Mouse (Mus musculus): ENCODE measurements around the gene Kcnab3. TPM values are rescaled to one million over a fixed set of nuclear protein-coding genes. Genes with fewer than 3 reads are reported as not detected.

Gene Kcnab3
- polyA plus RNA-seq (2015; fragmentation: Nextera tagmentation; extraction: Ambion mirVana): 0.18 and 0.35 TPM in 2 replicates

DNA sequence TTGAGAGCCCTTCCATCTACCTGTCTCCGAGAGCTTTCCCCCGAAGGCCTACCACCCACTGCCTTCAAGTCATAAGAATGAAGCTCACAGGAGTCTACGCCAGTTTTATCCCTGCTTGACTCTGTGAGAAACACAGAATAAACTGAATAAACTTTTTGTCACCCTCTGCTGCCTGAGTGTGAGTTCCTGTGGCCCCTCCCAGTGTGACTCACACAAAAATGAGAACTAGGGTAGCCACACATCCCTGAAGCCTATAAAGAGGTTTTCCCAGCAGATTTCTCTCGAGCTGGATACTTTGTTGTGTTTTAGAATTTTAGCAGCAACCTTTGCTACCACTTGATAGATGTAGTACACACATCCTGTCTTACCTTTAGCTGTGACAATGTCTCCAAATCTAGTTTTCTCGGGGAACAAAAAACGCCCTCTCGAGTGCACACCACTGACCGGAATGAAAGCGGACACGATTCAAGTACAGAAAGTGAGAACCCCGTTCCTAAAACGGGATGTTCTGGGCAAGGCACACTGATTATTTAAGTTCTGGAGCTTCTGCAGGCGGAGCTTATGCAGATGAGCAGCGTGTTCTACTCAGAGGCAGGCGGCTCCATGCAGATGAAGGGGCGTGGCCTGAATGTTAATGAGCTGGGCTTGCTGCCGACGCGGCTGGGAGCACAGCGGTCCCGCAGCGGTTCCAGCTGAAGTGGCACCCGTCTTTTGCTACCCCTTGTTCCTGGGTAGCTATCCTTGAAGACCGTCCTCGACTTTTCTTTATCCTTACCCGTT is at the start of gene Kcnab3:
TSS of gene Kcnab3 (plus strand) at position 631 of the 780 bp plus-strand sequence.

DNA sequence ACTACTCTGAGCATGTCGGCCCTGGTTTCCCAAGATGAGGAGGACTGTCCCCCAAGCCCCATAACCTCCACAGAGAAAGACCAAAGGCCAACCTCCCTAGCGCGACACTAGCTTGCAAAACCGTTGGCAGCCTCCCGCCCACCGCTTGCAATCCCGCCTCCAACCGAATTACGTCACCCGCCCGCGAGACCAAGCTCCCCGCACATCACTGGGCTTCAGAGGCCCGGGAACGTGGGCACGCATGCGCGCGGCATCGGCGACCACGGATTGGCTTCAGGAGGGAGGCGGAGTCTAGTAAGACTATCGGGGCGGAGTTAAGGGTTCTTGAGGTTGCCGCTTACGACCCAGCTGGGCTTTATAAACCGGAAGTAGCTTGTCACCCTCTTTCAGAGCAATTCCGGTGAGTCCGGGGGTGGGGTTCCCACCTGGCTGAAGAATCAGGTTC is 2.4 kb upstream of the Kcnab3 start, which contains the start of the genes Cntrob and Trappc1:
TSS of gene Cntrob (minus strand) at position 109 of the 445 bp plus-strand sequence.
TSS of gene Trappc1 (plus strand) at position 314 of the 445 bp plus-strand sequence.

DNA sequence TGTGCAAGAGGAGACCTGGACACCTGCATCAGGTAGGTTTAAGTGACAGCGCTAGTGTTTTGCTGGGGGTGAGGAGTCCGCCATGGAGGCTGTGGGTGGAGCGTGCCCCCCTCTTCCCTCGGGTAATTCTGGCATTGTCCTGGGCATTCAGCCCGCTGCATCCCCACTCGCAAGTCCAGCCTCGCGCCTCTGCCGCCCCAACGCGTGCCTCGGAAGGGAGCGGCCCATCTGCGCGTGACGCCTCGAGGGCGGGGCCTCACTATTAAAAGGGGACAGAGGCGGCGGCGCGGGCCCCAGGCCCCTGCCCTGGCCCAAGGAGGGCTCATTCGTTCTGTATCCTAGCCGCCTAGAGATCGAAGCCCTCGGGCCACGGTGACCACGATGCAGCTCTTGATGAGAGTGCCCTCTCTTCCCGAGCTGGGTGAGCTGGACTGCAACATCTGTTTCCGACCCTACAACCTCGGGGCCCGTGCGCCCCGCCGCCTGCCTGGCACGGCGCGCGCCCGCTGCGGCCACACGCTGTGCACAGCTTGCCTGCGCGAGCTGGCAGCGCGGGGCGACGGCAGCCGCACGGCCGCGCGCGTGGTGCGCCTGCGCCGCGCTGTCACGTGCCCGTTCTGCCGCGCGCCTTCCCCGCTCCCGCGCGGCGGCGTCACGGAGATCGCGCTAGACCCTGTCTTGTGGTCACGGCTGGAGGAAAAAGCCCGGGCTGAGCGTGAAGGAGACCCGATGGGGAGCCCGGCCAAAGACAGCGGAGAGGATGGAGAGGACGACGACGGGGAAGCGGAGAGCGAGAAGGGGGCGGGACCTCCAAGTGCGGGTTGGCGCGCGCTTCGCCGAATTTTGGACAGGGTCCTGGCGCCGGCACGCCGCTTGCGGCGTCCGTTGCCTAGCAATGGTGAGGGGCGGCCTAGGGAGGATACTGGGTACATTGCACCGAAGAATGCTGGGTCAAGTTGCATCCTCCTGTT is 14.4 kb downstream of the Kcnab3 start, which contains the start of gene Rnf227:
TSS of gene Rnf227 (plus strand) at position 301 of the 971 bp plus-strand sequence.

DNA sequence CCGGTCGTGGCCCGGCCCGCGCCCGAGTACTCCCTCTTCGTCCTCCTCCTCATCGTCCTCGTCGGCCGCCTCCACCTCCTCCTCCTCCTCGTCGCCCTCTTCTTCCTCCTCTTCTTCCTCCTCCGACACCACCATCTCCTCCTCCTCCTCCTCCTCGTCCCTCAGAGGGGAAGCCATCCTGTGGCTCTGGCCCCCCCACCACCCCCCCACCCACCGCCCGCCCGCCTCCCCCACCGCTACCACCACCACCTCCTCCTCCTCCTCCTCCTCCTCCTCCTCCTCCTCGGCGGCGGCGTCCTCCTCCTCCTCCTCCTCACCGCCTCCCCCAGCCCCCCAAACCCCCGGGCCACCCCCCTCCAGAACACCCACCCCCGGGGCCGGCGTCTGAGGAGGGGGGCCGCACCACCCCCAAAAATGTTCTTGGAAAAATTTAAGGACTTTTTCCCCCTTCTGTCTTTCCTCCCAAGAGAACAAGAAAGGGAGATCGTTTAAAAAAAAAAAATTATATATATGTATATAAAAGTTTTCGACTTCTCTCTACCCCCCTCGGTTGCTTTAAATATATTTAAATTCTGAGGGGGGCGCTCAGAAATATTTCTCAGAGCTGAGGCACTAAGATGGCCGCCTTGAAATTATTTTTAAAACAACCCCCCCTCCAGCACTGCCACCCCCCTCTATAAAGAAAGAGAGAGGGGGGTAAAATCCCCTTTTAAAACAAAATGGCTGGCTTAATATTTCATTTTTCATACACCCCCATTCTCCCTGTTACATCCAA is 43.3 kb downstream of the Kcnab3 start, which contains the start of gene Chd3:
TSS of gene Chd3 (minus strand) at position 192 of the 775 bp plus-strand sequence.

Other genes with a start within 250 kb of the Kcnab3 start
- gene Vamp2, start 237.8 kb upstream of the Kcnab3 start, polyA plus RNA-seq (2015; fragmentation: Nextera tagmentation; extraction: Ambion mirVana): 67.9 and 70.2 TPM in 2 replicates
- 11.1 and 16.8 TPM in 2 replicates for gene Per1, start 231.0 kb upstream of the Kcnab3 start, polyA plus RNA-seq (2015; fragmentation: Nextera tagmentation; extraction: Ambion mirVana)
- gene Hes7, start 205.9 kb upstream of the Kcnab3 start, polyA plus RNA-seq (2015; fragmentation: Nextera tagmentation; extraction: Ambion mirVana): 0.26 TPM in 1 of 2 replicates, not detected in the other
- gene 9130213A22Rik, start 203.7 kb upstream of the Kcnab3 start, polyA plus RNA-seq (2015; fragmentation: Nextera tagmentation; extraction: Ambion mirVana): 0.12 and 0.56 TPM in 2 replicates
- 1.1 TPM in 1 of 2 replicates, not detected in the other for gene Aloxe3, start 200.4 kb upstream of the Kcnab3 start, polyA plus RNA-seq (2015; fragmentation: Nextera tagmentation; extraction: Ambion mirVana)
- 2.2 TPM in 1 of 2 replicates, not detected in the other for gene Alox12b, start 169.3 kb upstream of the Kcnab3 start, polyA plus RNA-seq (2015; fragmentation: Nextera tagmentation; extraction: Ambion mirVana)
- gene Alox8, start 128.4 kb upstream of the Kcnab3 start, polyA plus RNA-seq (2015; fragmentation: Nextera tagmentation; extraction: Ambion mirVana): 0.09 and 0.13 TPM in 2 replicates
- 0.05 and 0.10 TPM in 2 replicates for gene Gucy2e, start 89.2 kb upstream of the Kcnab3 start, polyA plus RNA-seq (2015; fragmentation: Nextera tagmentation; extraction: Ambion mirVana)
- gene Cntrob, start 2.5 kb upstream of the Kcnab3 start, polyA plus RNA-seq (2015; fragmentation: Nextera tagmentation; extraction: Ambion mirVana): 5.5 and 7.0 TPM in 2 replicates
- gene Trappc1, start 2.3 kb upstream of the Kcnab3 start, polyA plus RNA-seq (2015; fragmentation: Nextera tagmentation; extraction: Ambion mirVana): 88.7 and 98.0 TPM in 2 replicates
- gene Rnf227, start 14.2 kb downstream of the Kcnab3 start, polyA plus RNA-seq (2015; fragmentation: Nextera tagmentation; extraction: Ambion mirVana): 2.1 and 6.3 TPM in 2 replicates
- gene Chd3, start 43.1 kb downstream of the Kcnab3 start, polyA plus RNA-seq (2015; fragmentation: Nextera tagmentation; extraction: Ambion mirVana): 11.1 and 13.0 TPM in 2 replicates
- 111 and 120 TPM in 2 replicates for gene Naa38, start 69.2 kb downstream of the Kcnab3 start, polyA plus RNA-seq (2015; fragmentation: Nextera tagmentation; extraction: Ambion mirVana)
- gene Cyb5d1, start 69.4 kb downstream of the Kcnab3 start, polyA plus RNA-seq (2015; fragmentation: Nextera tagmentation; extraction: Ambion mirVana): 12.4 and 14.5 TPM in 2 replicates
- 29.1 and 32.8 TPM in 2 replicates for gene Tmem88, start 72.0 kb downstream of the Kcnab3 start, polyA plus RNA-seq (2015; fragmentation: Nextera tagmentation; extraction: Ambion mirVana)
- gene Kdm6b, start 87.4 kb downstream of the Kcnab3 start, polyA plus RNA-seq (2015; fragmentation: Nextera tagmentation; extraction: Ambion mirVana): 19.0 and 19.9 TPM in 2 replicates
- 0.36 and 0.65 TPM in 2 replicates for gene Dnah2, start 222.9 kb downstream of the Kcnab3 start, polyA plus RNA-seq (2015; fragmentation: Nextera tagmentation; extraction: Ambion mirVana)
- gene Efnb3, start 233.9 kb downstream of the Kcnab3 start, polyA plus RNA-seq (2015; fragmentation: Nextera tagmentation; extraction: Ambion mirVana): 0.50 and 0.89 TPM in 2 replicates